Mouse (Mus musculus) hindbrain, embryonic 11.5 days (tissue): ENCODE measurements around the gene Dntt. TPM values are rescaled to one million over a fixed set of nuclear protein-coding genes. Genes with fewer than 3 reads are reported as not detected.

Experiments
- ATAC-seq: fragments of 200-750 bp; cut with Nextera tagmentation; 2 replicates; pipeline ENCODE4 v1.8.0; 2017; ENCODE audit warnings: mild to moderate bottlenecking, moderate TSS enrichment, moderate library complexity; ENCODE audit not compliant: low FRiP score
- DNase-seq: peaks from one replicate; pipeline ENCODE4 v3.0.0-alpha.2; 2015; ENCODE audit warnings: low spot score
- H3K27ac ChIP-seq: fragments of 300-500 bp; sonication (generic); 2 replicates; pipeline ENCODE4 v1.5.1; 2014; ENCODE audit warnings: mild to moderate bottlenecking, low read depth, low read length
- H3K27me3 ChIP-seq: fragments of 300-500 bp; sonication (generic); 2 replicates; pipeline ENCODE4 v1.6.1; 2014; ENCODE audit warnings: mild to moderate bottlenecking, low read length, moderate library complexity, mixed read lengths; ENCODE audit not compliant: control insufficient read depth, insufficient read depth
- H3K36me3 ChIP-seq: fragments of 300-500 bp; sonication (generic); 2 replicates; pipeline ENCODE4 v1.6.1; 2014; ENCODE audit warnings: mild to moderate bottlenecking, low read length, moderate library complexity, mixed read lengths; ENCODE audit not compliant: control insufficient read depth, insufficient read depth
- H3K4me1 ChIP-seq: fragments of 300-500 bp; sonication (generic); replicated peaks from 2 replicates; pipeline ENCODE4 v1.6.1; 2014; ENCODE audit warnings: low read length, mixed read lengths; ENCODE audit not compliant: control insufficient read depth, insufficient read depth
- H3K4me2 ChIP-seq: fragments of 300-500 bp; sonication (generic); replicated peaks from 2 replicates; pipeline ENCODE4 v1.6.1; 2014; ENCODE audit warnings: mild to moderate bottlenecking, low read depth, low read length
- H3K4me3 ChIP-seq: fragments of 300-500 bp; sonication (generic); 2 replicates; pipeline ENCODE4 v1.5.1; 2014; ENCODE audit warnings: low read depth, low read length
- H3K9ac ChIP-seq: fragments of 300-500 bp; sonication (generic); 2 replicates; pipeline ENCODE4 v1.6.1; 2014; ENCODE audit warnings: low read depth, low read length
- H3K9me3 ChIP-seq: fragments of 300-500 bp; sonication (generic); 2 replicates; pipeline ENCODE4 v1.6.1; 2016; ENCODE audit warnings: low read length; ENCODE audit not compliant: control insufficient read depth
- WGBS: fragments of 180-500 bp; shearing (Covaris S2); extraction: QIAGEN DNeasy Blood & Tissue Kit; methylation state at CpG from one replicate; pipeline ENCODE4 v1.1.7; 2014; 5-methylcytosine and 5-hydroxymethylcytosine counted together
- polyA plus RNA-seq: library from polyadenylated mRNA; unstranded; fragments of >200 nt; fragmentation: Nextera tagmentation; extraction: Ambion mirVana; gene quantifications from 2 replicates; pipeline ENCODE4 v1.2.1, GENCODE M21; 2014

Gene Dntt
- polyA plus RNA-seq, 1 experiment from 2014 or later = not detected

GRCm38 (mm10) chr19:41088491-41088890 lies 59.4 kb downstream of the Dntt start:
- WGBS = 49% methylated on average over 18 of the region's 18 CpGs
- DNase-seq = no peak
- H3K4me3 ChIP-seq = no peak overlapping the region

GRCm38 (mm10) chr19:41089833-41090232 lies 60.8 kb downstream of the Dntt start:
- peak; percentile 87 for DNase-seq
- H3K27ac ChIP-seq = no peak overlapping the region
- H3K9ac ChIP-seq = no peak overlapping the region
- peak; percentile 33; the same call in 1 of the 2 replicates for ATAC-seq
- no peaks in the 10 kb centered on the region for H3K27me3 ChIP-seq
- WGBS = 18% methylated on average over 5 of the region's 5 CpGs
- H3K4me1 ChIP-seq = no peaks in the 10 kb centered on the region
- H3K4me2 ChIP-seq = no peak overlapping the region
- H3K9me3 ChIP-seq = no peaks in the 10 kb centered on the region
- H3K4me3 ChIP-seq = no peak overlapping the region
- no peaks in the 10 kb centered on the region for H3K36me3 ChIP-seq

More at GRCm38 (mm10) chr19:41088491-41088890, 59.4 kb downstream of the Dntt start:
- no peak overlapping the region for H3K9ac ChIP-seq
- H3K4me1 ChIP-seq = no peaks in the 10 kb centered on the region
- H3K4me2 ChIP-seq = no peak overlapping the region
- H3K27me3 ChIP-seq = no peaks in the 10 kb centered on the region
- H3K9me3 ChIP-seq = no peaks in the 10 kb centered on the region
- no peaks in the 10 kb centered on the region for H3K36me3 ChIP-seq
- H3K27ac ChIP-seq = no peak overlapping the region
- no peak for ATAC-seq

GRCm38 (mm10) chr19:41091901-41092300 lies 62.8 kb downstream of the Dntt start:
- no peak for DNase-seq
- H3K9me3 ChIP-seq = no peaks in the 10 kb centered on the region
- no peaks in the 10 kb centered on the region for H3K27me3 ChIP-seq
- 85% methylated on average over 2 of the region's 2 CpGs for WGBS
- no peak overlapping the region for H3K9ac ChIP-seq
- H3K4me2 ChIP-seq = no peak overlapping the region
- H3K4me1 ChIP-seq = no peaks in the 10 kb centered on the region
- no peak overlapping the region for H3K27ac ChIP-seq
- no peak overlapping the region for H3K4me3 ChIP-seq
- no peaks in the 10 kb centered on the region for H3K36me3 ChIP-seq
- no peak for ATAC-seq

GRCm38 (mm10) chr19:41097038-41097437 lies 68.0 kb downstream of the Dntt start:
- no peak for DNase-seq
- Histone ChIP-seq H3K27ac (no peak overlapping the region), H3K9ac (no peak overlapping the region), H3K27me3 (no peaks in the 10 kb centered on the region), H3K4me3 (no peak overlapping the region), H3K36me3 (no peaks in the 10 kb centered on the region), H3K4me2 (no peak overlapping the region), H3K9me3 (no peaks in the 10 kb centered on the region), H3K4me1 (no peaks in the 10 kb centered on the region)
- 54% methylated on average over 4 of the region's 4 CpGs for WGBS
- no peak for ATAC-seq

GRCm38 (mm10) chr19:41100863-41101262 lies 71.8 kb downstream of the Dntt start:
- H3K4me3 ChIP-seq = no peak overlapping the region
- H3K9ac ChIP-seq = no peak overlapping the region
- ATAC-seq = no peak
- no peak for DNase-seq
- H3K4me1 ChIP-seq = no peaks in the 10 kb centered on the region
- H3K27me3 ChIP-seq = no peaks in the 10 kb centered on the region
- H3K9me3 ChIP-seq = no peaks in the 10 kb centered on the region
- H3K4me2 ChIP-seq = no peak overlapping the region
- no peaks in the 10 kb centered on the region for H3K36me3 ChIP-seq
- WGBS = 92% methylated on average over 7 of the region's 7 CpGs
- H3K27ac ChIP-seq = no peak overlapping the region

GRCm38 (mm10) chr19:41101390-41101789 lies 72.3 kb downstream of the Dntt start:
- Histone ChIP-seq H3K4me2 (no peak overlapping the region), H3K36me3 (no peaks in the 10 kb centered on the region), H3K27me3 (no peaks in the 10 kb centered on the region), H3K27ac (no peak overlapping the region), H3K9me3 (no peaks in the 10 kb centered on the region), H3K4me3 (no peak overlapping the region), H3K9ac (no peak overlapping the region), H3K4me1 (no peaks in the 10 kb centered on the region)
- DNase-seq (no peak), ATAC-seq (no peak)
- 85% methylated on average over 8 of the region's 8 CpGs for WGBS

- H3K36me3 ChIP-seq = no peaks in the 10 kb centered on the region
- H3K4me1 ChIP-seq = no peaks in the 10 kb centered on the region
- ATAC-seq (no peak), DNase-seq (peak; percentile 63)
- no peaks in the 10 kb centered on the region for H3K9me3 ChIP-seq
- H3K27me3 ChIP-seq = no peaks in the 10 kb centered on the region
- H3K27ac ChIP-seq = no peak overlapping the region
- H3K4me3 ChIP-seq = no peak overlapping the region
- no peak overlapping the region for H3K4me2 ChIP-seq
- no peak overlapping the region for H3K9ac ChIP-seq
- WGBS = 56% methylated on average over 8 of the region's 8 CpGs
These were observed 75.8 kb downstream of the Dntt start for GRCm38 (mm10) chr19:41104922-41105321.

GRCm38 (mm10) chr19:41107530-41107929 lies 78.5 kb downstream of the Dntt start:
- Histone ChIP-seq H3K9me3 (no peaks in the 10 kb centered on the region), H3K4me2 (no peak overlapping the region), H3K9ac (no peak overlapping the region), H3K36me3 (no peaks in the 10 kb centered on the region), H3K27ac (no peak overlapping the region), H3K4me3 (no peak overlapping the region), H3K27me3 (no peaks in the 10 kb centered on the region), H3K4me1 (no peaks in the 10 kb centered on the region)
- DNase-seq (no peak), ATAC-seq (no peak)
- 67% methylated on average over 8 of the region's 8 CpGs for WGBS

- H3K9me3 ChIP-seq = no peaks in the 10 kb centered on the region
- no peak overlapping the region for H3K4me2 ChIP-seq
- no peaks in the 10 kb centered on the region for H3K36me3 ChIP-seq
- no peaks in the 10 kb centered on the region for H3K4me1 ChIP-seq
- DNase-seq (no peak), ATAC-seq (no peak)
- WGBS = 94% methylated on average over 7 of the region's 7 CpGs
- no peak overlapping the region for H3K27ac ChIP-seq
- no peak overlapping the region for H3K9ac ChIP-seq
- H3K4me3 ChIP-seq = no peak overlapping the region
- no peaks in the 10 kb centered on the region for H3K27me3 ChIP-seq
These were observed 79.6 kb downstream of the Dntt start for GRCm38 (mm10) chr19:41108666-41109065.
